Mouse (Mus musculus) midbrain, embryonic 10.5 days (tissue): ENCODE results near the gene Pmf1. TPM values are rescaled to one million over a fixed set of nuclear protein-coding genes. Genes with fewer than 3 reads are reported as not detected.

Experiments used
- DNase-seq: peaks from one replicate; pipeline ENCODE4 v3.0.0-alpha.2; 2017; ENCODE audit warnings: low spot score
- H3K27ac ChIP-seq: fragments of 300-500 bp; sonication (generic); replicated peaks from 2 replicates; pipeline ENCODE4 v1.5.1; 2016; ENCODE audit warnings: mild to moderate bottlenecking
- H3K27me3 ChIP-seq: fragments of 300-500 bp; sonication (generic); 2 replicates; pipeline ENCODE4 v1.6.1; 2016; ENCODE audit warnings: low read depth, mild to moderate bottlenecking; ENCODE audit not compliant: poor library complexity, severe bottlenecking
- H3K36me3 ChIP-seq: fragments of 300-500 bp; sonication (generic); 2 replicates; pipeline ENCODE4 v1.6.1; 2016; ENCODE audit warnings: mild to moderate bottlenecking, moderate library complexity
- H3K4me1 ChIP-seq: fragments of 300-500 bp; sonication (generic); 2 replicates; pipeline ENCODE4 v1.6.1; 2016
- H3K4me3 ChIP-seq: fragments of 300-500 bp; sonication (generic); 2 replicates; pipeline ENCODE4 v1.5.1; 2016; ENCODE audit warnings: mild to moderate bottlenecking, moderate library complexity
- H3K9me3 ChIP-seq: fragments of 300-500 bp; sonication (generic); replicated peaks from 2 replicates; pipeline ENCODE4 v1.6.1; 2016; ENCODE audit warnings: mild to moderate bottlenecking
- WGBS: fragments of 180-500 bp; shearing (Covaris S2); methylation state at CpG from one replicate; pipeline ENCODE4 v1.1.7; 2016; 5-methylcytosine and 5-hydroxymethylcytosine counted together
- polyA plus RNA-seq: library from polyadenylated mRNA; unstranded; fragments of >200 nt; fragmentation: Nextera tagmentation; extraction: Ambion mirVana; gene quantifications from 2 replicates; pipeline ENCODE4 v1.2.1, GENCODE M21; 2016

The Pmf1 gene
- polyA plus RNA-seq, 1 experiment from 2014 or later = 174 TPM

DNA sequence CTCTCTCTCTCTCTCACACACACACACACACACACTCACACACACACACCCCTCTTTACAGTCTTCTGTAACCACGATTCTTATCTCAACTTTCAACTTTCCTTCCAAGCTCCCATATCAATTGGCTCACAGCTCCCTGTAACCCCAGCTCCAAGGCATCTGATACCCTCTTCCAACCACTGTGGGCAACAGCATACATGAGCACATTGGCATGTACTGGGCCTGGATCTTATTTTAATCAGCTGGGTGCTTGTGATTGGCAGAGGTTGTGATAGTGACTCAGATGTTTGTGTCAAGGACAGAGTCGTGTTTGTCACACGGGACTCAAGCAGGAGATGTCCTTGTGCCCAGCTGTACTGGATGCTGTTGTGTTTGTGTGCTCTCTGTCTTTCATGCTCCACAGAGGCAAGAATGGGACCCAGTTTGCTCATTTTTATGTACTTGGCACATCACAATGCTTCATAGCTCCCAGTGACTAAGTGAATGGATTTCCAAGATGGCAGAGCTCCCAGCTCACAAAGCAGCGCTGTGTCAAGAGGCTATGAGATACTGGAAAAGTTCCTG, 17.3 kb upstream of the Pmf1 start:
- no peak for DNase-seq
- Histone ChIP-seq H3K36me3 (no peaks in the 10 kb centered on the region), H3K9me3 (no peaks in the 10 kb centered on the region), H3K27me3 (no peaks in the 10 kb centered on the region), H3K4me1 (peaks cover 23% of the 10 kb centered on the region), H3K27ac (no peak overlapping the region), H3K4me3 (no peak overlapping the region)
- 90% methylated on average over 4 of the region's 4 CpGs for WGBS

DNA sequence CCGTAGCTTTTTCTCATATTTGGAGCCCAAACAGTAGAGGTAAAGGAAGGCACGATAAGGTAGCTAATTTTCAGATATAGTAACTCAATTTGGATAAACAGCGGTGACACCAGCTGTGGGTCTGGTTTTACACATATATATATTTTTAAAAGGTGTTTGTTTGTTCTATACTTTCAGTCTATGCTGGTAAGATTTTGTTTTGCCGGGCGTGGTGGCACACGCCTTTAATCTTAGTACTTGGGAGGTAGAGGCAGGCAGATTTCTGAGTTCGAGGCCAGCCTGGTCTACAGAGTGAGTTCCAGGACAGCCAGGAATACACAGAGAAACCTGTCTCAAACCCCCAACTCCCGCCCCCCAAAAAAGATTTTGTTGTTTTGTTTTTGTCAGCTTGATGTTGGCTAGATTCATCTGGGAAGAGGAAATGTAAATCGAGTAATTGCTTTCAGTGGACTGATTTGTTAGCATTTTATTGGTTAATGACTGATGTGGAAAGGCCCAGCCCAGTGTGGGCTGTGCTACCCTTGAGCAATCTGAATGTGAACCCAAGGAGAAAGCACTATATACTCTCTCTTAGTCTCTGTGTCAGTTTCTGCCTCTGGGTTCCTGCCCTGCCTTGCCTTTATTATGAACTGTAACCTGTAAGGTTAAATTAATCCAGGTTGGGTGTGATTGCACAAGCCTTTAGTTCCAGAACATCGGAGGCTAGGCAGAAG, 15.7 kb upstream of the Pmf1 start:
- Histone ChIP-seq H3K4me3 (peak overlapping the region; percentile 80), H3K27ac (peak overlapping the region; percentile 77; the same call in 1 of the 2 replicates), H3K36me3 (peaks cover 8% of the 10 kb centered on the region), H3K4me1 (peaks cover 32% of the 10 kb centered on the region), H3K9me3 (no peaks in the 10 kb centered on the region), H3K27me3 (no peaks in the 10 kb centered on the region)
- WGBS = 86% methylated on average over 10 of the region's 10 CpGs
- DNase-seq = no peak

DNA sequence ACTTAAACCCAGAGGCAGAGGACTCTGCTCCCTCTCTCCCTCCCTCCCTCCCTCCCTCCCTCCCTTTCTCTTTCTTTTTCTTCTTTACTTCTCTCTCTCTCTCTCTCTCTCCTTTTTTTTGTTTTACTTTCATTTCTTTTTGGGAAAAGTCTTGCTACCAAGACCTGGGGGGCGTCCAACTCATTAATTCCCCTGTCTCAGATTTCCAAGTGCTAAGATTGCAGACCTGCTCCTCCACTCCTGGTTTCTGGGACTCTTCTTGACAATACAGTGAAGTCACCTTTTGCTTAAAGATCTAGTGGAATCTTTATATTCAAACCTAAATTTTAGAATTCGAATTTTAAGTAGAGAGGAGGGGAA, 15.2 kb upstream of the Pmf1 start:
- Histone ChIP-seq H3K4me3 (peak overlapping the region; percentile 80), H3K4me1 (peaks cover 32% of the 10 kb centered on the region), H3K27ac (peak overlapping the region; percentile 77), H3K36me3 (peaks cover 13% of the 10 kb centered on the region), H3K27me3 (no peaks in the 10 kb centered on the region), H3K9me3 (no peaks in the 10 kb centered on the region)
- 8% methylated on average over 2 of the region's 2 CpGs for WGBS
- DNase-seq = no peak

DNA sequence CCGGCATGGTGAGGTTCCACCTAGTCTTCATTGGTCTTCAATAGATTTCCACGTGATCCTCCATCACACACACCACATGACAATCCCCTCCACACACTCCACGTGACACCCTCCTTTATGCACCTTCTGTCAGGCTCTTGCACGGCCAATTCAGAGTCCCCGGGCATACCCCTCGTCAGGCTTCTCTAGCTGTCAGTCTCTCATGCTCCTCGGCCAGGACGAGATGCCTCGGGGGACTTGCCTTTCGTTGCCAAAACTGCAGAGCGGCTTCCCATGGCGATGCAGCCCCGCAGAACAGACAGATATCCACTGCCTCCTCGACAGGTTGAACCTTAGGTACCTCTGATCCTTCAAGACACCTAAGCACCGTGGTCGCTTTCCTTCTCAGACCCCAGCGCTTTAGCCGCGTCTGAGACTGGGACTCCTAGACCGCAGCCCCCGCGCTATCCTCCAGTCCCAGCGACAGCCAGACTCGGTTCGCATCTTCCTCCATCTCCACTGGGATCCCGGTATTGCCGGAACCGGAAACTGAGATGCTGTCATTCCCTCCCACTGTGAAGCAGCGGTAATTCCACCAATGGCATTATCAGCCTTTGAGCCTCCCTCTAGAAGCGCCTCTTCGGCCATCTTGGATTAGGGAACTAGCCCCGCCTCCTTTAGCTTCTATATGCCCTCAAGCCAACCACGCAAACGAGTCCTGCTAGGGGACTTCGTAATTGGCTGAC, 14.6 kb upstream of the Pmf1 start, which contains the start of gene Slc25a44:
Slc25a44 (minus strand) TSS at position 535 of the 725 bp plus-strand sequence.
- WGBS = 1% methylated on average over 35 of the region's 35 CpGs
- Histone ChIP-seq H3K4me3 (peak within 1 kb of the TSS; percentile 80), H3K36me3 (peaks cover 19% of the 10 kb centered on the region), H3K27me3 (no peaks in the 10 kb centered on the region), H3K27ac (peak within 1 kb of the TSS; percentile 77), H3K4me1 (peaks cover 32% of the 10 kb centered on the region), H3K9me3 (no peaks in the 10 kb centered on the region)
- peak; percentile 91 for DNase-seq

DNA sequence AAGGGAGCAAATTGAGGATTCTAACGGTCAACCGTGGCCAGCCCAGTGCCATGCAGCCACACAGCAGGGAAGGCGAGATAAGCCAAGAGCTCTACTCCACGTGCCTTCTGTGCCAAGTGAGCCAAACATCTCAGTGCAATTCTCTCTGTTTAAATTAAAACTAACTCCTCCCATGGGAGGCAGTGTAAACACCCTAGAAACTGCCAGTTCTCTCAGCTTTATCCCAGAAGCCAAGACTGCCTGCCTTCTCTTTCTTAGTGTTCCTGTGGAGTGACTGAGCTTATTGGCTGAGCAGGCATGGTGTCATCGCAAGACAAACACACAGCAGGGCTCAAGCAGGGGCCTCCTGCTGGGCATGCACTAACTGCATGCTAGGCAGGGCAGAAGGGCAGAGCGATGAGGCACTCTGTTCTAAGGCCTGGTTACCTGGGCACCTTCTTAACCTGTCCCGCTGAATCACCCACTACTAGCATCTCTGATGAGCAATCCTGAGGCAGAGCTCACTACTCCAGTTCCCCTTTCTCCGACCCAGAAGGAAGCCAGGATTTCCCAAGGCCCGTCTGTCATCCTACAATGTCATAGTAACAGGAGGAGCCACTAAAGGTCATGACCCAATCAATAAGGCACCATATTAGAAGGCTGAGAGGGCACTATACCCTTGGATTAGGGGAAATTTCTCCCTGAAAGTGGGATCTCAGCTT, 12.0 kb upstream of the Pmf1 start:
- Histone ChIP-seq H3K9me3 (no peaks in the 10 kb centered on the region), H3K36me3 (peaks cover 45% of the 10 kb centered on the region), H3K27ac (peak overlapping the region; percentile 35; the same call in 1 of the 2 replicates), H3K4me1 (peaks cover 32% of the 10 kb centered on the region), H3K27me3 (no peaks in the 10 kb centered on the region), H3K4me3 (no peak overlapping the region)
- DNase-seq = no peak
- 36% methylated on average over 9 of the region's 9 CpGs for WGBS

DNA sequence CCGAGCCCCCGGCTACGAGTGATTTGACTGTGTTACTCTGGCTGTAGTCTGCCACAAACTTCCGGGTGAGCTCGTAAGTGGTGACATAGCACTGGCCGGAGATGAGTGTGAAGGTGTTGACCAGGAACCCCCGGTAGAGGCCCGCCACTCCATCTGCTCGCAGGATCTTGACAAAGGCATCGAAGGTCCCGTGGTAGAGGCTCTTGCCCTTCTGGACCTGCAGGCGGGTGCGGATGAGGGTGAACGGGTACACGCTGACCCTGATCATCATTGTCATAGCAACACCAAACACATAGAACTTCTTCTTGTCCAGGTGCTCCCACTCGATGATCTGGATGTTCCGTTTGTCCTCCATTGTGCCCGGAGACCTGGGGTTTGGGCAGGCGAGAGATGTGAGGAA, 10.6 kb upstream of the Pmf1 start:
- H3K36me3 ChIP-seq = peaks cover 59% of the 10 kb centered on the region
- H3K9me3 ChIP-seq = no peaks in the 10 kb centered on the region
- H3K4me1 ChIP-seq = peaks cover 32% of the 10 kb centered on the region
- 95% methylated on average over 19 of the region's 19 CpGs for WGBS
- H3K4me3 ChIP-seq = no peak overlapping the region
- H3K27me3 ChIP-seq = no peaks in the 10 kb centered on the region
- H3K27ac ChIP-seq = no peak overlapping the region
- no peak for DNase-seq

DNA sequence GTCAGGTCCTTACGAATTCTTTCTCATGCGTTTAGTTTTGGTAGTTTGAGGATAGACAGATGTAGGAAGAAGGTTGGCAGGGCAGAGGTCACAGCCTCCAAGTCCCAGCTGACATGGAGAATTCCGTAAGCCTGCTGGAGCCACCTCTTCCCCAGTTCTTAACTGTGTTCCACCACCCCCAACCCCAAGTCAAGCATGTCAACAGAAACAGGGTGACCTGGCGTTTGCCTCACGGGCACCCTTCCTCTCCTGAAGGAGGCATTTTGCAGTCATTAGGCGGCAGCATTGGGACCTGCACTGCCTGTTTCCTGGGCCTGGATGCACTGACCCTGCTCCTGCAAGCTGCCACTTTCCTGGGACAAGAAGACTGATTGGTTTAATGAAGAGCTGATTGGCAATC, 7.9 kb upstream of the Pmf1 start:
- no peak for DNase-seq
- peaks cover 84% of the 10 kb centered on the region for H3K36me3 ChIP-seq
- H3K27me3 ChIP-seq = no peaks in the 10 kb centered on the region
- H3K4me3 ChIP-seq = no peak overlapping the region
- peaks cover 13% of the 10 kb centered on the region for H3K4me1 ChIP-seq
- WGBS = 89% methylated on average over 6 of the region's 6 CpGs
- H3K9me3 ChIP-seq = no peaks in the 10 kb centered on the region
- H3K27ac ChIP-seq = no peak overlapping the region

DNA sequence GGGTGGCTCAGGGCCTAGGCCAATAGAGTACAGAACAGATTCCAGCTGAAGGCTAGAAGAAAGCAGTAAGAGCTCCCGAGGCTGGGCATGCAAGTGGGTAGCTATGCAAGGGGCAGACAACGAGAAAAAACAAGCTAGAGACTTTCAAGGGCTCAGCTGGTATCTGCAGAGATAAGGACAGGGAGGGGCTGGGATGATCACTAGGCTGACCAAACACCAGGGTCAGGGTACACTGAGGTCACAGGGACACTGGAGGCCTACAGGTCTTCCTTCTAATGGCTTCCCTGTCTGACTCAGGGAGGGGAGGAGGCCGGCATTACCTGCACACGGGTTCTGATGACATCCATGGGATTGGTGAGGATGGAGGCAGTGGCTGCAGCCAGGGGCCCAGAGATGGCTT, 5.5 kb upstream of the Pmf1 start:
- peaks cover 94% of the 10 kb centered on the region for H3K36me3 ChIP-seq
- H3K27ac ChIP-seq = no peak overlapping the region
- no peak for DNase-seq
- no peaks in the 10 kb centered on the region for H3K9me3 ChIP-seq
- WGBS = 90% methylated on average over 4 of the region's 4 CpGs
- no peaks in the 10 kb centered on the region for H3K27me3 ChIP-seq
- no peak overlapping the region for H3K4me3 ChIP-seq
- peaks cover 4% of the 10 kb centered on the region for H3K4me1 ChIP-seq

DNA sequence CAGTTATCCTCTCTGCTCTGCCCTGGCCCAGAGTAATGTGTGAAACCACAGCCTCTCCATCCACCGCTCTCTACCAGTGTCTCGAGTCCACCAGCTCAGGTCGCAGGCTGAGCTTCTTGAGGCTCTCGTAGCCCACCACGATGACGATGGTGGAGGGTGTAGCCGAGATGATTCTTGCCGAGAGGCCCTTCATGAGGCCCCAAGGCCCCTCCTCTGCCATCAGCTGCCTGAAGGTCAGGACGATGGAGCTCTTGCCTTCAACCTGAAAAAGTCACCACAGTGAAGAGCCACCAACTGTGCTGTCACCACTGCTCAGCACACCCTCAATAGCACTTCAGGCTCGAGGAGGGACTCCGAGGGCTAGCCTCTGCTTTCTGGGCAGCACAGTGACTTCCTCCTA, 2.5 kb upstream of the Pmf1 start:
- no peaks in the 10 kb centered on the region for H3K27me3 ChIP-seq
- DNase-seq = no peak
- no peaks in the 10 kb centered on the region for H3K9me3 ChIP-seq
- H3K36me3 ChIP-seq = peaks cover 64% of the 10 kb centered on the region
- peaks cover 29% of the 10 kb centered on the region for H3K4me1 ChIP-seq
- H3K27ac ChIP-seq = no peak overlapping the region
- no peak overlapping the region for H3K4me3 ChIP-seq
- 93% methylated on average over 11 of the region's 11 CpGs for WGBS

DNA sequence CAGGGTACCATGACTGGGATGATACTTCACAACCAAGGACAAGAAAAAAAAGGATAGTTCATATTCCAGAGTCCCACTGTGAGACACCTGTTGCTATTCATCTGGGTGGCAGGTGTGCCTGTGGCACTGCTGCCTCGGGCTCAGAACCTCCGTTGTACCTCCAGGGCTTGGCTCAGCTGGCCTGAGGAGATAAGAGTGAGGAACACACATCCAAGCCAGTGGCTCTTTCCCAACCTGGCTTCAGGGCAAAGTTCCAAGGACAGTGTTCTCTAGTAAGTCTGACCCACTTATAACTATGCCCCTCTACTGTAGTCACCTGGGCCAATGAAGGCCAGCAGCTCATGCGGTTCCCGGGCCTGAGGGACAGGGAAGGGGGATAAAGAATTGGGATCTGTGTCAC, 1.6 kb upstream of the Pmf1 start:
- no peak overlapping the region for H3K4me3 ChIP-seq
- no peak overlapping the region for H3K27ac ChIP-seq
- H3K9me3 ChIP-seq = no peaks in the 10 kb centered on the region
- DNase-seq = no peak
- peaks cover 54% of the 10 kb centered on the region for H3K36me3 ChIP-seq
- no peaks in the 10 kb centered on the region for H3K27me3 ChIP-seq
- peaks cover 39% of the 10 kb centered on the region for H3K4me1 ChIP-seq
- 93% methylated on average over 4 of the region's 4 CpGs for WGBS

DNA sequence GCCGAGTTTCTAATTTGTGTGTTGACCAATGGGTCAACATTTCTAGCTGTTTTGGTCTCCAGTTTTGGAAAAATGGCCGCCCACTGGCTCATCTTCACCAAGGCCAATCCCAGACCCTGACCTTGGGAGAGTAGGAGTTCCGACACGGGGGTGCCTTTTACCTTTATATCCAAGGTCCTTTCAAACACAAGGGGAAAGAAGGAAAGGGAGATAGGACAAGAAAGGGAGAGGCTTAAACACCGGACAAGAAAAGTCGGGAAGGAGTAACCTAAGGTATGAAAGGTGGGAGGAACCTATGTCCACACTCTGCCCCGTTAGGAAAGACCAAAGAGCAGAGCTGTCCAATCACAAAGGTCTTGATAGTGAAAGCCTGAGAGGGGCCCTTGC, 507 bp upstream of the Pmf1 start:
- H3K27me3 ChIP-seq = no peaks in the 10 kb centered on the region
- H3K27ac ChIP-seq = peak overlapping the region; percentile 94
- H3K4me3 ChIP-seq = peak overlapping the region; percentile 80
- no peak for DNase-seq
- peaks cover 44% of the 10 kb centered on the region for H3K36me3 ChIP-seq
- 25% methylated on average over 7 of the region's 7 CpGs for WGBS
- H3K9me3 ChIP-seq = no peaks in the 10 kb centered on the region
- peaks cover 42% of the 10 kb centered on the region for H3K4me1 ChIP-seq

DNA sequence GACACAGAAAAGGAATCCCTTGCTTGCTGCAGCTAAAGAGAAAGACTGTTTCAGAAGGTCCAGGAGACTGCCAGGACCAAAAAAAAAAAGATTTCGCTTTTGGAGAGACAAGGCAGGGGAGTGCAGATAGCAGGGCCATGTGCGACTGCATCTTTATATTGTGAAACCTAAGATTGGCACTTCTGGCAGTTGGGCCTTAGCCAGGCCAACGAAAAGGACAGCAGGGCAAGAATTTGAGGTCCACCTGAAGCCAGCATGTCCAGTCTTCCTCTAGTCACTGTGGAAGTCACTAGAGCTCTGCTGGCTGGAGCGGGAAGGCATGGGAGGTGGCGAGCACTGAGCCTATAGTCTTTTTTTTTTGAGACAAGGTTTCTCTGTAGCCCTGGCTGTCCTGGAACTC, 1.2 kb downstream of the Pmf1 start:
- H3K27ac ChIP-seq = peak overlapping the region; percentile 94
- peak overlapping the region; percentile 80 for H3K4me3 ChIP-seq
- DNase-seq = no peak
- 72% methylated on average over 5 of the region's 5 CpGs for WGBS
- peaks cover 42% of the 10 kb centered on the region for H3K4me1 ChIP-seq
- H3K27me3 ChIP-seq = no peaks in the 10 kb centered on the region
- H3K36me3 ChIP-seq = peaks cover 36% of the 10 kb centered on the region
- no peaks in the 10 kb centered on the region for H3K9me3 ChIP-seq
